Mouse (Mus musculus) lung, adult 2 months (tissue): ENCODE measurements at regions not wholly inside any gene's neighbourhood (a gene's known extent, or its start where the extent isn't known, plus 50 kb on each side); places are given as distances from the start of the nearest gene placed in this dataset.

ENCODE experiments used
- DNase-seq: peaks from one replicate; pipeline ENCODE4 v3.0.0; 2022
- H3K4me1 ChIP-seq: fragments of 200-500 bp; 2 replicates; pipeline ENCODE4 v1.6.1; 2011; ENCODE audit warnings: low read length; ENCODE audit not compliant: control insufficient read depth, insufficient read depth
- H3K4me3 ChIP-seq: fragments of 200-500 bp; replicated peaks from 2 replicates; pipeline ENCODE3; 2011; ENCODE audit warnings: low read depth, mild to moderate bottlenecking, control low read depth, low read length; ENCODE audit errors: extremely low read depth
- CTCF ChIP-seq: fragments of 200-500 bp; IDR thresholded peaks from 2 replicates; pipeline ENCODE4 v1.5.1; 2011; ENCODE audit warnings: mild to moderate bottlenecking, low read length, control low read depth; ENCODE audit not compliant: insufficient read depth
- POLR2A ChIP-seq: fragments of 200-500 bp; IDR thresholded peaks from 2 replicates; pipeline ENCODE4 v1.6.1; 2011; ENCODE audit warnings: low read depth, mild to moderate bottlenecking, control low read depth, low read length, borderline replicate concordance; ENCODE audit errors: extremely low read depth
- WGBS: fragments of 180-500 bp; shearing (Covaris S2); methylation state at CpG from one replicate; pipeline ENCODE4 v1.1.7; 2018; 5-methylcytosine and 5-hydroxymethylcytosine counted together

DNA sequence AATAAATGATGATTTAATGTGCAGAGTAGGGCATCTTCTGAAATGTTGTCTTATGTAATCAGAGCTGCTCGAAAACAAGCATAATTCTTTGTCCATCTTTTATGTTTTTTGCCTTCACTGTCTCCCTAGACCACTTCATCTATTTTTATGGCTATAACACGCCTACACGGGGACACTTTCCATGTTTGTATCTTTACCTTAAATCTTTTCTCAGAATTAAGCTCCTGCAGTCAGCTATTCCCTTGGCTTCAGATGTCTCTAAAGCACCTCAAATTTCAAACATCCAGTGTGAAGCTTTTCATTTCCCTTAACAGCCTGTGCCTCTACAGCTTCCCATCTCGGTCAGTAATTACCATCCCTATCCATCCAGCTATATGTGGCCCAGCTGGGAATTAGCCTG lies 242.7 kb upstream of the Ube2e3 start:
- no peaks in the 10 kb centered on the region for H3K4me1 ChIP-seq
- TF ChIP-seq POLR2A, result no peak
- TF ChIP-seq CTCF, result no peak
- 76% methylated on average over 4 of the region's 4 CpGs for WGBS
- DNase-seq, result no peak
- no peak overlapping the region for H3K4me3 ChIP-seq

- Histone ChIP-seq H3K4me3 (no peak overlapping the region), H3K4me1 (no peaks in the 10 kb centered on the region; the same call in 1 of the 2 replicates)
- no peak for TF ChIP-seq POLR2A
- no peak for TF ChIP-seq CTCF
- no peak for DNase-seq
These were observed 261.5 kb upstream of the Ube2e3 start for GRCm38 (mm10) chr2:78606388-78606787.

DNA sequence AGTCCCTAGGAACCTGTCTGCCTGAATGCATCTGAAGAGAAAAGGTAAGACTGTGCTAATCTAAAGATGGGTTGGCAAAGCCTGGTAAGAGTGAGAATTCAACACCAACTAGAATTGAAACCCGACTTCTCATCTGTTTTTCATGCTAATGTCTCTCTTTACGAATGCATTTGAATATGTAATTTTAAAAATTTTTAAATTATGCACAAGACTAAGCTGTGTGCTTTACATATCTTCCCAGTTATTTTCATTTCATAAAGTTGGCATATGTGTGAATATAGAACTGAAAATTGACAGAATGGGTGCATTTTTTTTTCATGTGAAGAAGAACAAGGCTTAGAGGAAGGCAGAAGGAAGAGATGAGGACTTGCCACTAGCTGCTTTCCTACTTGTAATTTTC lies 267.2 kb upstream of the Ube2e3 start:
- no peak for TF ChIP-seq CTCF
- no peak for TF ChIP-seq POLR2A
- DNase-seq, result no peak
- 83% methylated on average over 2 of the region's 2 CpGs for WGBS
- H3K4me1 ChIP-seq, result no peaks in the 10 kb centered on the region; the same call in 1 of the 2 replicates
- H3K4me3 ChIP-seq, result no peak overlapping the region

DNA sequence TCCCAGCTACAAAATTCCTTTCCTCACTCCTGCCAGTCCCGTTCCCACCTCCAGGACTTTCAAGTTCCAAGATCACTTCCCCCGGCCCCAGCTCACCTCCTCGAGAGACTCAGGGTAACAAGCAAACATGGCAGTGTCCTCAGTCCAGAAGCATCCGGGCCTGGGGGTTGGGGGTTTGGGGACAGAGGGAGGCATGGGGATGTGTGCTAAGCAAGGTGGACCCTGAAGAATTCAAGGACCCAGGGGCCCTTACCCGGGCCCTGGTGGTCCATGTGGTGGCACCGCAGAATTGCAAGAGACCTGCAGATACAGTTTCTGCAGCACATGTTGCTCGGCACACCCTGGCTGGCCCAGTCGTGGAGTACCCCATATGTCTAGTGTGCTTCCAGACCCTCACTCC lies 269.9 kb upstream of the Ube2e3 start:
- no peaks in the 10 kb centered on the region for H3K4me1 ChIP-seq
- no peak overlapping the region for H3K4me3 ChIP-seq
- WGBS, result 83% methylated on average over 8 of the region's 8 CpGs
- DNase-seq, result no peak
- TF ChIP-seq CTCF (no peak), POLR2A (no peak)

DNA sequence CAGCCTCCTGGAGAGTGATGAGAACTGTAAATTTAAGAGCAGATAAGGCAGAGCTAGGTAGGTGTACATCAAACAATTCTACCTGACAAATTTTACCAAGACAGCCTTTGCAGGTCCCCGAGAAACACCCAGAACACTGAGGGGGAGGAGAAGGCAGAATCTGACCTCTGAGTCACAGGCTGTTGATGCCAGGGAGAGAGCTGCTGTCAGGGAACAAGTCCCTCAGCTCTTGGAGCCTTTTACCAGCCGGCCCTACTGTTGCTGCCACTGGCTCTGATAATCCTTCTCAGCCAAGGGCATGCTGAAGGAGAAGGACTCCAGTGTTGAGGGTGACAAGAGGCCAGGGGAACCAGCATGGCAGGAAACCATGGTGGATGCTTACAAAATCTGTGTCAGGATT lies 271.7 kb upstream of the Ube2e3 start:
- DNase-seq, result no peak

GRCm38 (mm10) chr2:78580013-78580412 lies 287.9 kb upstream of the Ube2e3 start:
- H3K4me3 ChIP-seq, result no peak overlapping the region
- DNase-seq, result no peak
- H3K4me1 ChIP-seq, result no peaks in the 10 kb centered on the region
- WGBS, result 8% methylated on average over 6 of the region's 6 CpGs
- no peak for TF ChIP-seq POLR2A
- TF ChIP-seq CTCF, result no peak

More for the DNA sequence above, 271.7 kb upstream of the Ube2e3 start:
- no peak overlapping the region for H3K4me3 ChIP-seq
- TF ChIP-seq CTCF, result no peak
- TF ChIP-seq POLR2A, result no peak
- no peaks in the 10 kb centered on the region for H3K4me1 ChIP-seq
- WGBS, result 41% methylated on average over 2 of the region's 2 CpGs

DNA sequence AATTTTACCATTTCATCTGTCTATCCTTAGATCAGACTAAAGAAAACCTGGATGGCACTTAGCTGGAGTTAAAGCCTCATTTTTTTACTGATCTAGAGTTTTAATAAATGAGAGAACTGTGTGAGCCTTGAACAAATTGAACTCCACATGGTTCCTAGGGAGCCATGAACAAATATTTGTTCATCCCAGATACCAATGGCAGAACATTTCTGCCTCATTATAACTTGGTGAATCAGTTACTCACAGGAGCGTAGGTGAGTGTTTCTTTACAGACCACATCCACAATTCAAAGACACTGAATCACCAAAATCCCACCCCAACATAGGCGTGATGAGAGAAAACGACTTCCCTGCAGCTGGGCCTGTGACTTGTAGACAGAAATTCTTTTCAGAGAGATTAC lies 295.4 kb upstream of the Ube2e3 start:
- 64% methylated on average over 3 of the region's 3 CpGs for WGBS
- no peak for DNase-seq
- Histone ChIP-seq H3K4me1 (no peaks in the 10 kb centered on the region), H3K4me3 (no peak overlapping the region)
- TF ChIP-seq CTCF (no peak), POLR2A (no peak)

DNA sequence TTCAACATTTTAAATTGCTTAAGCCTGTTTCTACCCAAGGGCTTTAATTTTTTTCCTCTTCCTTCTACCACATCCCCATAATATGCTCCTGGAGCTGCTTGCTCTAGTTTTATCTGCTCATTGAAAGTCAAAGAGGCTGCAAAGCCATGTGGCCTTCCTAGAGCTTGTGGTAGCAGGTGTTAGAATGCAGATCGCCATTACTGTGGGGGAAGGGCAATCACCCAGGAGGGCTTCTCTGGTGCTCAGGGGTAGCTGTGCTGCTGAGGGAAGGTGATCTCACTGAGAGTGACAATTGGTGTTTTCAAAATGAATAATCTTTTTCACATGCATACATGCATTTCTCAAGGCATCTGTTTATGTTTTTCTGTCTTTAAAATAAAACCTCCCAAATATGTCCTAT lies 309.8 kb upstream of the Ube2e3 start:
- no peak for DNase-seq
- no peaks in the 10 kb centered on the region for H3K4me1 ChIP-seq
- WGBS, result 40% methylated on average over 1 of the region's 1 CpGs
- TF ChIP-seq CTCF (no peak), POLR2A (no peak)
- no peak overlapping the region for H3K4me3 ChIP-seq

DNA sequence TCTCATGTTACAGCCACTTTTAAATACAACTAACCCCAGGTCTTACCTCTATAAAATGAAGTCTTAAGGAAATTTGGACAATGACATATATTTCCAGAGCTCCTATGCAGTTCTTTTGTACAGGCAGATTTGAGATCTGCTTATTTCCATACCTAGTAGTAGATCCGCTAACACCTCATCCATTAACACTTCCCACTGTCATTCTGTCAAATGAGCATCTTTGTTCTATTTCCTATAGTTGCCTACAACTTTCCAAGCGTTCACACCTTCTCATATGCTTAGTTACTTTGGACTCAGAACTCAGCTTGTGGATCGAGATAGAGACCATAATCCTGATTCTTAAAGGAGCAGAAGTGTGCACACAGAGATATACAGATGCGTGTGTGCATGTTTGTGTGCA lies 316.8 kb upstream of the Ube2e3 start:
- TF ChIP-seq CTCF, result no peak
- no peaks in the 10 kb centered on the region for H3K4me1 ChIP-seq
- H3K4me3 ChIP-seq, result no peak overlapping the region
- WGBS, result 78% methylated on average over 4 of the region's 4 CpGs
- no peak for DNase-seq

DNA sequence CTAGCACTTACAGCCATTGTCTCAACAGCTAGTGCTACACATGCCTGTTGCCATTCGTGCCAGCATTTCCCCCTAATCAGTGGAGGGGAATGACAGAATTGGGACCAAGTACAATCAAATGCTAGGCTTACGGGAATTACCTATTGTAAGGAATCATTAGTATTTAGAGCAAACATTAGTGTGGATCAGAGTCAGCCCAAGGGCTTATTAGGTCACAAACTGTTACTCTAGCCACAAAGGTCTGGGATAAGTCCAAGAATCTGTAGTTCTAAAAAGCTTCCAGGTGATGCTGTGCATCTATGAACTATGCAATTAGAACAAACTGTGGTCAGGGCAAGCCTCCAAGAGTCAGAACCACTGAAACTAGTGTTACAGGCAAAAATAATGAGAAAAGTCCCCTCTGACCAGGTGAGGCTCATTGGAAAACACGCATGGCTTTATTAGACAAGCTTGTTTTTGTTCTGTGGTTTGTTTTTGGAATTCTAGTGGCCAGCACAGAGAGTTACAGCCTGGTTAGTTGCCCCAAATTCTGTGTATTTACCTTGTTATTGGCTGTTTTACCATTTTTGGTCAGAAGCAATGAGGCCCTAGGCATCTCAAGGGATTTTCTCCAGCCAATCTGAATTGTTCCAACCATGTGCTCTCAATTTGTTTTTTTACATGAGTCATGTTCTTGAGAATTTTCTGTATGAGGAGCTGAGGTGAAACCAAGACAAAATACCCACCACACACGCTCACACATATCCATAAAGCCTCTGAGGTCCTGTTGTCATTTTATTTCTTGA lies 319.0 kb upstream of the Ube2e3 start:
- no peak overlapping the region for H3K4me3 ChIP-seq
- H3K4me1 ChIP-seq, result no peaks in the 10 kb centered on the region
- no peak for DNase-seq
- WGBS, result 78% methylated on average over 4 of the region's 4 CpGs
- TF ChIP-seq CTCF, result no peak

DNA sequence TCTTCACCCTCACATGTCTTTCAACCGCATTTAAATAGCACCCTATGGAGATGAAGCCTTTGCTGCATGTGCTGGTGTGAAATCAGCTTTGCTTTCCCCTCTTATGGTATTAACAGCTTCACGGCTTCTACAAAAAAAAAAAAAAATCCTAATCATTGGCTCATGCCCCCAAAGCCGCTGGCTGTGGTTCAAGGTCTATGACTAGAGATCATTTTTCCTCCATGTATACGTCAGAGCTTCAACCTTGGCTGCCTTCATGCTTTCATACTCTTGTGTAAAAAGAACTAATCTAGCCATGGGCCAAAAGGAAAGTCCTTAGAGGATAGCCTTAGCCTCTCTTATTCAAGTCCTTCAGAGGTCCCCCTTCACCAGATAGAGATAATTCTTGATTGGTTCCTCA lies 320.6 kb upstream of the Ube2e3 start:
- no peak overlapping the region for H3K4me3 ChIP-seq
- WGBS, result 74% methylated on average over 4 of the region's 4 CpGs
- no peak for TF ChIP-seq CTCF
- TF ChIP-seq POLR2A, result no peak
- DNase-seq, result no peak
- no peaks in the 10 kb centered on the region for H3K4me1 ChIP-seq

DNA sequence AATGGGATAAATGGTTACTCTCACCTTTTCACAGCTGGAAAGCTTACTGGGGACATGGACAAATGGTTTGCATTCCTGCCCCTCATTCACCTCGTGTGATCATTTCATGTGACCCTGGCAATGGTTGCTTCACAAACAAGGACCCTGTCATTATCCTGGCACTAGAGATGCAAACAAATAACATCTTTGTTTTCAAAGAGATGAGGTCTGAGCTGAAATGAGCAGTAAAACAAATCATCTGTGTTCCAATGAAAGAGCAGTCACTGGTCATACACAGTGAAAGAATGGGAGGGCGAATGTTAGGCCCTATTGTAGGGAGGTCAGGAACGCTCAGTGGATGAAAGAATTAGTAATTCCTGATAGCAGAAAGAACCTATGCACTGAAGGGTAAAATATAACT lies 327.5 kb upstream of the Ube2e3 start:
- no peak for TF ChIP-seq CTCF
- no peak for TF ChIP-seq POLR2A
- 56% methylated on average over 3 of the region's 3 CpGs for WGBS

More for the DNA sequence above, 327.5 kb upstream of the Ube2e3 start:
- no peak for DNase-seq
- Histone ChIP-seq H3K4me3 (no peak overlapping the region), H3K4me1 (no peaks in the 10 kb centered on the region)
